Mouse (Mus musculus) heart, adult 9 months (tissue): ENCODE results near the gene Gm10638.
A peak's percentile ranks its signal among the peaks of the same experiment; 100 is the strongest.

Source experiments
- DNase-seq, 2 experiments: peaks; one replicate each; pipeline ENCODE4 v3.0.0; 2022; ENCODE audit warnings: low spot score in 2 of 2

Gene Gm10638

DNA sequence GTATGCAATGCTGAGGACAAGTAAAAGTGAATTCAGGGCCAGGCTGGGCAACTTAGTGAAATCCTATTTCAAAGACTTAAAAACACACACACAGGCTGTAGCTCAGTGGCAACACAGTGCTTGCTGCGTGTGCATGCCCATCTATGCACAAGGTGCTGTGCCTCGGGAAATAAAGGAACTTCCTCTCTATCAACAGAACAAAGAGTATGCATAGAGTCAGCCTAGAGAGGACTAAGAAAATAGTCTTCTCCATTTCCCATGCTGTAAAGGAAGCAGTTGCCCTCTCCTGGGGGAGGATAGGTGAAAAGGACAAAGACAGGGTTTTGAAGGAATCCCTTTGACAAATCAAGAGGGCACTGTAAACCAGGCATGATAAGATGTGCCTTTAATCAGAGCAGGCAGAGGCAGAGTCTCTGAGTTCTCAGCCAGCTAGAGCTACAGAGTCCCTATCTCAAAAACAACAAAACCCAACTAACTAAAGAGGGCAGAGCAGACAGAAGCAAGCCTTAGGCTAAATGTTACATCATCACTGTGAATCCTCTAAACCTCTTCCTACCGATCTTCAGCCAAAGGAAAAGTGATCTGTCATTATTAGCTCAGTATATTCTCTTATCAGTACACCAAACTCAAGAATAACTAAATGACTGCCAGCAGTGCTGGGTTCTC lies 9.9 kb upstream of the Gm10638 start:
- no peak for DNase-seq

DNA sequence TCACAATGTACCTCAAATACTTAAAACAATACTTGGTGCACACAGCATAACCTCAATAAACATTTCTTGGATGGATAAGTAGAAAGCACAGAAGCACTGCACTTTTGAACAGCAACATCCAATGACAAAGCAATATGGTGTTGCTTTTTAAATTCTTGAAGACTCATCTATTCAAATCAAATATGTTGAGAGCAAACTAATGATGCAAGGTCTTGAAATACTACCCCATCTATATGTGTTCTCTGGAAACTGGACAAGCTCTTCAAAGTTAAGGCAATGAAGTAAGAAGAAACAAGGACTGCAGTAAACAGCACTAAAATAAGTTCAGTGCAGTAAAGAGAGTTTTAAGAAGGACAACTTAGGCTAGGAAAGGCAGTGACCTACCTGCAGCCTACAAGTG lies 4.6 kb upstream of the Gm10638 start:
- DNase-seq, result no peak

DNA sequence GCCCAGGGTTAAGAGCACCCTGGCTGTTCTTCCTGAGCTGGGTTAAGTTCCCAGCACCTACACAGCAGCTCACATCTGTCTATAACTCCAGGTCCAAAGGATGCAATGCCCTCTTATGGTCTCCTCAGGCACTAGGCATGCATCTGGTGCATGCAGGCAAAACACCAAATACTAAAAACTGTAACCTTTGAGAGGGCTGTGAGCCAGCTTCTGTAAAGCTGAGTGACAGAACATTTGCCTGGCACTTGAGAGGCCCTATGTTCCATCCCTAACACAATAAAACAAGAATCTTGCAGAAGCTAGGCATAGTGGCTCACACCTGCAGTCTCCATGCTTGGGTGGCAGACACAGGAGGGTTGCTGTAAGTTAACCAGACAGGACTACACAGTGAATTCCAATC lies 3.9 kb upstream of the Gm10638 start:
- no peak for DNase-seq

DNA sequence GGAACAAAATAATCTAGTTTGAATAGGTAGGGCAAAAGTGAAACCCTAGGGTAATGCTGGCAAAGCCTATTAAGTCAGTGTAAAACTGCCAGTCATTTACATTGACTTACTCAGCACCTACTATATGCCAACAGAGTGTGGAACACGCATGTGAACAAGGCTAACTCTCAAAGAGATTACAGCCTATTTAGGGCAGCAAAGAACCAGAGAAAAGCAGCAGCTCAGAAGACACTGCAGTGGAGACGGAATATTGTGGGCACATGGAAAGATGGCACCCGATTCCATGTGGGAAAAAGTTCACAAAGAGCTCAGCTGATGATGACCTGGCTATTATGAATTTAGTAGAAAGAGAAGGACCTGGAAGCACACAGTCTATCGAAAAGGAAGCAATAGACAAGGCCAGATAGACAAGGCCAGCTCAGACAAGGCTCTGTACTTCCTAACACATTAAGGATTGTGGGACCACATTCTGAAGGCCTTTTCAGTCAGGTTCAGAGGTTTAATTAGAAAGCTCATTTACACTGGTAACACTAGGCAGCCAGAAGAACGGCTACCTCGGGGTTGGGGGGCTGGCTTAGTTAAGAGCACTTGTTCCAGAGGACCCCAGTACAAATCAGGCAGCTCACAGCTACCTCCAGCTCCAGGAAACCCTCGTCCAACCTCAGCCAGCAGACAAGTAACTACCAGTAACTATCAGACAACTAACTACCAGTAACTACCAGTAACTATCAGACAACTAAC lies 2.7 kb upstream of the Gm10638 start:
- no peak for DNase-seq

DNA sequence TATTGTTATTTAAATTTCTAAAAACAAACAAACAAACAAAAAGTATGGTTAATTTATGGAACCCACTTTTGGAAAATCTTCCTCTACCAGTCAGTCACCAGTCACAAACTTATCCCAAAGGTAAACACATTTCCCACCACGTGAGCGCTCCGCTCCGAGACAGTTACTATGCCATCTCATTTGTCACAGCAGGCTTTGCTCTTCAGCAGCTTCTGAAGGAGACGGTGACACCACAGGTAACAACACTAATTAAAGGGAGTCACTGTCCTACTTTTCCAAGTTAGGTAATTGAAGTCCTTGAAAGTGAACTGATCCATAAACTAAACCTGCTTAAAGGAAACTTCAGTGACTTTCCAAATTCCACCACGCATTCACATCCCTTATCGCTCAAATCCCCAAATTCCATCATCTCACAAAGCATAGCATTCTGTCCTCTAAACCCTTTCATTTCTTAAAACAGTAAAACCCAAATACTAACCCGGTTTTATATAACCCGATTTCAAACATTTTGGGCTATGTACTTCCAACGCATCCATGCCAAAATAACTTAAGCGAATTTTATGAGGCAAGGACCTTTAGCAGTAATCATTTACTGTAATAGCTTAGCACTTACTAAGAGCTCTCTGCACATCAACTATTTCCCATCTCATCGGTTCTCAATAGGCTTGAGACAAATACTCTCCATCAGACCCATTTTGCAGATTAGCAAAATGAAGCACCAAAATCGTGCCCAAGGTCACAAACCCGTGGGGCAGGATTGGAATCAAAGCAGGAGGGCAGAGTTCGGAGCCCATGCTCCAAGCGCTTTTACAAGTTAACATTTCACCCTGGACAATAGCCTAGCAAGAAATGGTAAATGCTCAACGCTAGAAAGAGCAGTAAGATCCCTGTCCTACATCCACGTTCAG lies 932 bp upstream of the Gm10638 start:
- no peak for DNase-seq

DNA sequence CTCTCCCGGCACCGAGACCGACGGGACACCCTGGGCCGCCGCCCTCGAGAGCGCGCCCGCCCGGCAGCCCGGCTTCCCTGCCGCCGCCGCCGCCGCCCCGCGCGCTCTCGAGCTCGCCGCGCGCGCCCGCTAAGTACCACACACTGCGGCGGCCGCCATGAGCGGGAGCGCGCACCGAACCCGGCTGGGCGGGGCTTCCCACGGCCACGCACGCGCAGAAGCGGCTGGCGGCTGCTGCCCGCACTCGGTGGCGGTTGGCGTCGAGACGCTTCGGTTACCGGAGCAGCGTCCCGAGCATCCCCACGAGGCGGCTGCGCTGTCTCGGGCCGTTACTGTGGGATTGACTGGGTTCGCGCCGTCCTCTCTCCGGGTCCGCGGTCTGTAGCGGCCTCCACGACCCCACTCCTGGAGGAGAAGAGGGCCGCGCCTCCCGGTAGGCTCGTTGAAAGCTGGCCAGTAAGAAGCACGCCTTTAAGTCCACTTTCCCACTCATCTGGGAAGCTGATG lies 489 bp downstream of the Gm10638 start:
- peak; percentile 94 to 96 for DNase-seq

DNA sequence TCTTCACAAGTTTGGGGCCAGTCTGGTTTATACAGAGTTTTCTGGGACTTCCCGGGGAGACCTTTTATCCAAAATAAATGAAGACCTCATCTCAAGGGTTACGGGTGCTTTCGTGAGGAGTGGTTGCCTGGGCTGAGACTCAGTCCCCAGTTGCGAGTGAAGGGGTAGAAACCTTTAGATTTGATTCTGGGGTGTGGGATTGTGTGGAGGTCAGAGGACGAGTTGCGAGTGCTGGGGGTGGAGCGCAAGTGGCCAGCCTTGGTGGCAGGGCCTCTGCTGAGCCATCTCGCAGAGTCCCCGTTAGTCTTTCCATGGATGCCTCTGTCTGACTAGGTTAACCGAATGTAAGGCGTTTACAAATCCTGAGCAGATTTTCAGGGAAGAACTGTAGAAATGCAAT lies 1.0 kb downstream of the Gm10638 start:
- no peak for DNase-seq

DNA sequence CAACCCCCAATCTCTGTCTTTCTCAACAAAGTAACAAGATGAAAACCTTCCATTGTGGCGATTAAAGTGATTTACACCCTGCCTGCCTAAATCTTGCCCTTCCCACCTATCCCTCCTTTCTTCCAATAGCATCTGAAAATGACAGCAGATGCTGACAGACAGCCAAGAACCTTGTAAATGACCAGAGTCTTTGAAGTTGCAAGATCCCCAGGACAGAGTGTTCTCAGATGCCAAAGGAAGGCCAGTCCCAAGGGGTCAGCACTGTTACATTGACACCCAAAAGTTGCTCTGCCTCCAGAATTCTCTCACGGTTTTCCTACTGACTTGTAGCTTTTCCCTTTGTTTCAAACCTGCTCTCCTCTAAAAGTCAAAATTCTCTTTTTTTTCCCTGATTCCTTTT lies 4.3 kb downstream of the Gm10638 start:
- no peak for DNase-seq

DNA sequence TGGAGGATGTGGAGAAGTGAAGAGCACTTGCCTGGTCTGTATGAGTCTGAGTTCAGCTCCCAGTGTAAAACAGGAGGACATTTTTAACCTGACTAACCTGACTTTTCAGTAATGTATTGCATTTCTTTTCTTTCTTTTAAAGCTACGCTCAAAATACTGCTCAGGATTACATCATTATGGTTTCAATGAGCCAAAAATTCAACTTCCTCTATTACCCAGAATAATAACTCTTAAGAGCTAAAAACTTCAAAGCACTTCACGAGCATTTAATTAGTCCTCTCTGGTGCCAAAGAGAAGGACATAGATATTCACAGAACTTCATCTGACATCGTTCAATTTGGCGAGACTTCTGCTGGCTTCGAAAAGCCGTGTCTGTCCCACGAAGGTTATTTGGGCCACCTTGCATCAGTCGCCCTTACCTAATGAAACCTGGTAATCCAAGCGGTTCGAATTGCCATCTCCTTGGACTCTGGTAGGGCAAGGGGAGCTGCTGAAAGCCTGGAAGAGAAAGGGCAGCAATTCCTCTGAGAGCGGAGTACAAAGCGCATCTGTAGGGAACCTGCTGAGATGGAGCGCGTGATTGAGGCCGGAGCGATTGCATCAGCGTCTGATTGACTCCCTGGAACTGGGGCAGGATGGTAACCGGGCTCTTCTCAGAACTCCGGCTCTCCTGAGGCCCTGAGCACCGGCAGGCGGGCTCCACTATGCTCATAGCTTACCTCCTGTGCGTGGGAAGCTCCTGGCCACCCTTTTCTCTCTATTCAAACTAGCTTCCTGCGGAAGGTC lies 11.6 kb downstream of the Gm10638 start:
- peak; percentile 30 to 33 for DNase-seq

DNA sequence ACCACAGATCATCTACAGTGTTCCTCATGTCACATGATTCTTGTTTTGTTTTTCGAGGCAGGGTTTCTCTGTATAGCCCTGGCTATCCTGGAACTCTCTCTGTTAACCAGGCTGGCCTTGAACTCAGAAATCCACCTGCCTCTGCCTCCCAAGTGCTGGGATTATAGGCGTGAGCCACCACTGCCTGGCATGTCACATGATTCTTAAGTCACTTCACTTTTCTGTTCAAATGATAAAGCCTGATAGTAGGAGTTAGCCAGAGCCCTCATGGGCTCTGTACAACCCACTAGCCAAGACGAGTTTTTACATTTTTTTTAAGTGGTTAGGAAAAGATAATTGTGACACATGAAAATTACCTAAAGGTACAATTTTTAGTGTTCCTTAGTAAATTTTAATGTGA lies 13.2 kb downstream of the Gm10638 start:
- DNase-seq, result no peak

DNA sequence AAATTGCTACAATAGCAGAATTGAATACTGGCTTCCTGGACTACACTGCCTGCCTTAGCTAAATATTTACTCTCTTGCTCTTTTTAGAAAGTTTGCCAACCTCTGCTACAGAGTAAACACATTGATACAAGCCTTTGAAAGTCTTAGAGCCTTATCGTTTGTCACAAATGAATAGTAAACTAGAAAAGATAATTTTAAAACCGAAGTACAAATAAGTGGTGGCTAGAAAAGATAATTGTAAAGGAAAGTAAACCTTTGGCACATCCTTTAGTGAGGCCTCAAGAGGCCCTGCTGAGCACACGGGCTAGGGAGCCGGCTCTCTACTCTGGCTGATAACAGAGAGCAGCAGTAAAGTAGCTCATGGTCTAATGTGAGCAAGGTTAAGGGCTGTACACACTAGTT lies 13.6 kb downstream of the Gm10638 start:
- DNase-seq, result no peak

DNA sequence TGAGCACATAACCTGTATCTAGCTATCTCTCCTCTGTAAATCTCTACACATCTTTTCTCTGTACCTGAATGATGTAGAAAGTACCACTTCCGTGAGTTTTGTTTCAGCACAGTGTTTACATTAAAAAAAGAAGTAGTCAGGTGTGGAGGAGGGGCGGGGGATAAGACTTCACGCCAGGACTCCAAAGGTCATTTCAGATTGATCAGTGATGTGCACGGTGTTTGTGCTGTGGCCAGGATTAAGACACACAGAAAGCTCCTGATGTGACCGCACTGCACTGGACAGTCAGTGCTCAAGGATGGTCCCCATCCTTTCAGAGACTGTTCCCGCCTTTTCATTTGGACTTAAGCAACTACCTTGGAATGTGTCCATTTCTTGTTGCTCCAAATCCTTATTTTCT lies 15.2 kb downstream of the Gm10638 start:
- no peak for DNase-seq

DNA sequence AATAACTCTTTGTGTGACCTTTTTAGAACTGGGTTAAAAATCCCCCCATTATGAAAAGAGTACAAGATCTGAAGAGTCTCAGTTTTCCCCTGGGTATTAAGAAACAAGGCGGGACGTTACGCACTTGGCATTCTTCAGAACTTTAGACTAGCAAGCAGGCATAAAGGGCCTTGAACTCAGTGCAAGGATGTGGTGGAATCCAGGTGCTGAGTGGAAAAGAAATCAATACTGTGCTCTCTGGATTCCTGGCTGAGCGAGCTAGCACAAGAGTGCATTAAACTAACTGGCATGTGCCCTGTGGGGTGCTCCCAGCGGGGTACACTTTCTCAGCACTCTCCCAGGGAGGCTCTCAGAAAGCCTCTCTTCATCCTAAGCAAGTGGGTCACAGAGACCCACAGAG lies 17.3 kb downstream of the Gm10638 start:
- DNase-seq, result no peak

DNA sequence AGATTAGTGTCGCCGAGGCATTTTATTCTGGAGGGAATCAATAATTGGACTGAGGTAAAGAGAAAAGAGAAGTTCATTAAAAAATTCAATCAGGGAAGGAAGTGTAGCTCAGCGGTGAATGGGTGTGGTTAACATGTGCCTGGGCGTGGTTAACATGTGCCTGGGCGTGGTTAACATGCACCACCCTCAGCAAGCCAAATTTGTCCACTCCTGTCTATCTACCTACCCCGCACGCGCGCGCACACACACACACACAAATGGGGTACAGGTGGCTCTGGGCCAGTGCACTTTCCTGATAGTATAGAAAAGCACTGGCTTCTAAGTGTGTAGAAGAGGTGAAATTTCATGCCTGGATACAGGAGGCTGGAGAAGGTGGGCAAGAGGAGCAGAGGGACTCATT lies 19.7 kb downstream of the Gm10638 start:
- DNase-seq, result no peak

DNA sequence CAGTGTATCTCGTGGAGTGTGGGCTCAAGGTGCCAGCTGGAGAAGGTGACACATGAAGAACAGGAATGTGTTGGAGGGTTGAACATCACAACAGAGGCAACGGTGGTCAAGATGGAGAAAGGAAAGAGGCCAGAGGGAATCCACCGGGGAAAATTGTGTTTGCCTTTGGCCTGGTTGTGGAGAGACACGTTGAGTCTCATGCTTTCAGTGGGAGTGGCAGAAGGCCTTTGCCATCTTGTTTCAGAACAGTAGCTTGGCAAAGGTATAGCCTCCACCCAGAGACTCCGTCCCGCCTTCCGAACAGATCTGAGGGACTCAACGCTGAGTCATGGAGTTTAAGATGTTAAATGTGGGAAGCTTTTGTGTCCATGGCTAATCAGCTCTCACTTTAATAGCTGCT lies 20.2 kb downstream of the Gm10638 start:
- no peak for DNase-seq

DNA sequence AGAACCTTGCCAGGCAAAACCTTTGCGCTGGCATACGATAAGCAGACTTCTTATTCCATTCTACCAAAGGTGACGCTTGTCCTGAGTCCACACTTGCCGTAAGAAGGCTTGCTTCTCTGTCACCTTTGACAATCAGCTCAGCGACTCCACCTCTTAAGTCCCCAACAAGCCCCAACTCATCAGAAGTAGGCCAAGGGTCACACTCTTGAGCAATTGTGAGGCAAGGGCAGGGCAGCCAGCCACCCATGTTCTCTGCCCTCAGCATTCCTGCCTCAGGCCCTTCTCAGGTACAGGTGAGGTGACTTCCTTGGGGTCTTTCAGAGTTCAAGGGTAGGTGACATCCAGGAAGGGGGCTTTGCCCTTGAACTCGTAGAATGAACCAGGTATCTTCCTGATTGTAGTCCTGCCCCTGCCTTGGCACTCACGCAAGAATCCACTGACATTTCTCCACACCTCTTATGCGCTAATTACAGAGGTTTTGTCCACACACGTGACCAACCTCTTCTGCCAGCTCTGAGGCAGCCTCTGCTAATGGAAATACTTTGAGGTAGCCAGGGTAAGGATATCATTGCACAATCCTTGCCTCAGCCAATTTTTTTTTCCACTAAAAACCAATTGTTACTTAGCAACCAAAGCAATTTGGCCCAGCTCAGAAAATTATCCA lies 21.2 kb downstream of the Gm10638 start:
- peak in 1 of 2 experiments; percentile 50 for DNase-seq

DNA sequence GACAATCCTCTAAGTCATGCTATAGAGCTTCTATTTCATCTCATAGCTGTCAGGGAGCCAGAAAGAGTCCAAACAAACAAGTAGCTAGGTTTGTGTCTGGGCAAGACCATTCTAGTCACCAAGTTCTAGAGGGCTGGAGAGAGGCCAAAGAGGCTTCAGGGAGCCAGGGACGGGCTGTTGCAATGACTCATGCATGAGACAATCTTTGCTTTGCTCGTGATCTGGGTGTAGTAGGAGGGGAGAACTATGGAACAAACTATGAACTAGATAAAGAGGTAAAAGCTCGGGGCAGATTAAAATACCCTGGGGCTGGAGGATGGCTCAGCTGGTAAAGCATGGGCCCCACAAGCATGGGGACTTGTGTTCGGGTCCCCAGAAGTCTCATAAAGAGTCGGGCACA lies 23.0 kb downstream of the Gm10638 start:
- peak; percentile 49 to 76 for DNase-seq

DNA sequence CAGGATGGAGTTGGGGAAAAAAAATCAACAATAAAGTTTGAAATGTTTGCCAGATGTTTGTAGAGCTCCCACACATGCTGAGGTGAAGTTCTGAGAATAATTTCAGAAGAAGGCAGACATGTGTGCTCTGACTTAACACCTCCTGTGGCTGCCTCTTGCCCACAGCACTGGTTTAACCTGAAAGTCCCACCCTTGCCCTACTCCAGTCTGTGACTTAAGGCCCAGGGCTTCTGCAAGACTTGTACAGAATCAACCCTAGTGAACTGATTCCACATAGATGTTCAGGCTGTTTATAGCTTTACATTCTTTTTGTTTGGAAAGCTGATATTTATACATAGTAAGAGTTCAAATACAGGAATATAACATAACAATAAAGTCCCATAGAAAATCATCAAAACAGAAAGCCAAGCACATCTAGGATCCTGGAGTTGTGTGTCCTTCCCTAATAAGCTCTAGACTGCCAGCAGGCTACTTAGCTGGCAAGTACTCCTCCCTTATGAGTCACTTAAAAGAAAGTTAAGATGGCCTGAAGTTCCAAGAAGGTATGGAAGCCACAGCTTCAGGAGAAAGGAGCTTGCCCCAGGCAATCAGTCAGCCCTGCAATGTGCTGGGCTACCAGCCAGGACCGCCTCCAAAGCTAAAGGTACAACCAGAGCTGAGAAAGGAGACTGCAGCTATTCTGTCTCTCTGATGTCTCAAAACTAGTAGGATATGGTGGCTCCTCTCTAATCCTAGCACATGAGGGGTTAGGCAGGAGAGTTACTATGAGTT lies 24.6 kb downstream of the Gm10638 start:
- no peak for DNase-seq

DNA sequence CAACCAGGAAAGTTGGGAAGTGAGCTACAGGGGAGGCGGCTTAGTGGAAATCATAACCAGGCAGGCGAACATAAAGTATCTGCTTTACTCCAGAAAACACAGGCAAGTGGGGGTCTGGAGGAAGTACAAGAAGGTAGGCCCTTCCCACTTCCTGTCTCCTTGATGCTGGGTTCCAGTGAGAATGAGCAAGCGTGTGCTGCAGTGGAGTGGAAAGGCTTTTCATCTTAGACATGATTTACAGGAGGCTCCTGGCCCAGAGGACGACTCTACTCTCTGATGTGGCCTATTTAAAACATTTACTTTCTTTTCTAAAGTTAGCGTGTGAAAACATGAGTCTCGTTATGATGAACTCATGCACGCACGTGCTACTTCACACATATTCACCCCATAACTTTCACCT lies 33.7 kb downstream of the Gm10638 start:
- no peak for DNase-seq

DNA sequence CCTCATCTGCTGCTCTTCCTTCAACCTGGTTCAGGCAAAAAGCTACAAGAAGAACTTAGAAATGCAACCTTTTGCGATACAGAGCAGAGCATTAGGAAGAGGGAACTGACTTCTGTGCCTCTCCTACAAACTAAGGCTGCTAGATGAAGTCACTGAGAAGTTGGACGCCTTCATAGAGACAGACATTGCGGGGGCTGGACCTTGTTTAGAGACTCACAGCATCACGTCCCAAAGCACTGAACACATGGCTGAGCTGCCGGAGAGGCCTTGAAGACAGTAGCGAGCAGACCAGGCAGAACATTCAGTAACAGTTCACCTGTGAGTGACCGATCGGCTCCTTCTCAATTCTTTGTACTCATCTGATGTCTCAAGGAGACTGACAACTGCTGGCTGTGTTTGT lies 35.6 kb downstream of the Gm10638 start:
- DNase-seq, result no peak
